Mouse (Mus musculus): ENCODE data around the gene P2rx7.

Gene P2rx7

DNA sequence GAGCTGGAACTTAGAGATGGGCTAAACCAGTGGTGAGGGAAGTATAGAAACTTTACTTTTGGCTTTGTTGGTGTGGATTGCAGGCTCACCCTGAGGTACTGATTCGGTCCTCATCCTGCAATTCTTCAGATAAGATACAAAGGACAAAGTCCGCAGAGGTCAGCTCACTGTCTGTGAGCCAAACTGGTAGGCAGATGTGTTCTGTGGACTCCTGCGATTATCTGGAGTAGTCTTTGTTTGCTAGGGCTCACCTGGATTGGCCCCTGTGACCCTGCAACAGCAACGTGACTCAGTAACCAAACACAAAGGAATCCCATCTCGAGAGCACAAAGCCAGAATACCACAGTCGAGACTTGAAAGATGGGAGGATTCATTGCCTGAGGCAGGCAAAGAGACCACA lies 46.8 kb downstream of the P2rx7 start:
- DNase-seq (ENCODE audit: low read depth, low spot score) = peak; percentile 42

DNA sequence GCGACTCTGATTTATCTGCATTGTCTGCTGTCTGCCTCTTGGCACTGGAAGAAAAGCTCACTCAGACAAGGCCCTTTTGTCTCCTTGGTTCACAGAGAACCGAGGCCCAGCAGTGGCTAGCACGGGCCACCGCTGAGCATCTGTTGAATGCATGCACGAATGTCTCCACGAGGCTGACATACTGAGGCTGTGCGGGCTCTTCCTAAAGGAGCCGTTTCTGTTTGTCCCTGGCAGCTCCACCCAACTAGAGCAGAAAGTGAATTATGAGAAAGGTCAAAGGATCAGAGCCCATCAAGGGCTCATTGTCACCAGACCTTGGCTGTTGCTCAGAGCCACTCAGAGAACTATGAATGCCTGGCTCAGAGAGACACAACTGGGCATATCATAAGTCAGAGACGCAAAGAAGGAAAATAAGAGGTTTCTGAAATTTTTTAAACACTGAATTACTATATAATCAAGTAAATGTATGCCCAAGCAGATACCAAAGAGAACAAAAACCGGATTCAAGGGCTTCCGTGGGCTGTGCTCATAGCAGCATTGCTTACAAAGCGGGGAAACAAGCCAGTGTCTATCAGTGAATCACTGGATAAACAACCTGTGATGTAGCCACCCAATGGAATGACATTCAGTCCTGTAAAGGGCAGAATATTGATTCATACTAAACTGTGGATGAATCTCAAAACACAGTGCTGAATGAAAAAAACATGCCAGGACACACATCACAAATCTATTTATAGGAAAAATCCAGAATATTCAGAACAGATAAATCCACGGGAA lies 49.9 kb downstream of the P2rx7 start:
- DNase-seq (ENCODE audit: low read depth, low spot score) = peak; percentile 15

DNA sequence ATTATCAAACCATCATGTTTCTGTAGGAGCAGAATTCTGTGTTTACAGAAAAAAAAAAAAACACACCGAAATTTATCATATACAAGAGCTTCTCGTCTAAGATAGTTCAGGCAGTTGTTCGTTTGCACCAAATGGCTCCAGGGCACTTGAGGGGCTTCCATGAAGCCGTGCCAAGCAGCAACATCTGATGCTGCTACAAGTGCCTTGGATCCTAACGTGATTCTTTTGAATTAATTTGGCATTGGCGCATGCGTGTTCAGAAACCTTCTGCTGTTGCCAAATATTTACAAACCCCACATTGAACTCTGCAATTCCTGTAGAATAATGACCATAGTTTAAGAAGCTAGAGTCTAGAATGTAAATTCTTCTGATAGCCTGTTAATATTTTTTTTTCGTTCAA lies 51.8 kb downstream of the P2rx7 start:
- DNase-seq (ENCODE audit: low read depth, low spot score) = no peak

DNA sequence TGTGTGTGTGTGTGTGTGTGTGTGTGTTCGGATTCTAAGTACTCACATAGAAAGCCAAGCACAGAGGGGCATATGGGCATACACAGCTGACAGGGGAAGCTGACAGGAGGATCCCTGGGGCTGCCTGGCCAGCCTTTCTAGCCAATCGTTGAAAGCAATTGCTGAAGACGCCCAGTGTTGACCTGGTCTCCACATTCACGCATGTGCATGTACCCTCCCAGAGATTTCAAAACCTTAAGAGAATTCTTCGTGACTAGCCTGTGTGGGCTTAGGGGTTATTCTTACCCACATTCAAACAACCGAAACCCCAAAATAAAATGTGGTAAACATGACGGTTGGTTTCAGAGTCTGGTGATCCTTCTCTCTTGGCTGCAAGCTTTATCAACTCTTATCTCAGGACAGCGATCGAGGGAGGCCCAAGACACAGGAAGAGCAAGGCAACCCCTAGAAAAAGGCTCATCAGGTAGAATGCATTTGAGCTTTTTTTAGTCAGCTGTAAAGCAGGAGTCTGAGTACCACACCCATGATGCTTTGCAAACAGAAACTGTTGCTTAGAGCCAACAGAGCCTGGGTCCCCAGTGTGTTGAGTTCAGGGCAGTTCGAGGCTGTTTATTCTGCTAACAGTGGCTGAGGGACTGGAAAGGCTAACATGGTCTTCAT lies 54.5 kb downstream of the P2rx7 start:
- DNase-seq (ENCODE audit: low read depth, low spot score) = no peak

DNA sequence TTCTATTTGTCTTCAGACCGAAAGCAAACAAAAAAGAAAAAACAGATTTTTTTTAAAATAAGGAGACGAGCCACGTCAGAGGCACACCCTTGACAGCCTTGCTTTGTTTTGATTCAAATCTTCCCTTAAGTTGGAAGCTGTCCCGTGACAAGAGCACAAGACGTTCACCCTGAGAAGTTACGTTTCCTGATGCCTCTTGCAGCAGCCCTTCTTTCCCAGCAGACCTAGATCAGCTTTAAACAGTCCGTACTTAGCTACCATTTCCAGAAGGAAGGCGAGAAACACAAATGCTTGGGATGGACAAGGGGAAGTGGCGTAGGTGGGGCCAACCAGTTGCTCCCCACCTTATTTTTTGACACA lies 55.0 kb downstream of the P2rx7 start:
- DNase-seq (ENCODE audit: low read depth, low spot score) = no peak

DNA sequence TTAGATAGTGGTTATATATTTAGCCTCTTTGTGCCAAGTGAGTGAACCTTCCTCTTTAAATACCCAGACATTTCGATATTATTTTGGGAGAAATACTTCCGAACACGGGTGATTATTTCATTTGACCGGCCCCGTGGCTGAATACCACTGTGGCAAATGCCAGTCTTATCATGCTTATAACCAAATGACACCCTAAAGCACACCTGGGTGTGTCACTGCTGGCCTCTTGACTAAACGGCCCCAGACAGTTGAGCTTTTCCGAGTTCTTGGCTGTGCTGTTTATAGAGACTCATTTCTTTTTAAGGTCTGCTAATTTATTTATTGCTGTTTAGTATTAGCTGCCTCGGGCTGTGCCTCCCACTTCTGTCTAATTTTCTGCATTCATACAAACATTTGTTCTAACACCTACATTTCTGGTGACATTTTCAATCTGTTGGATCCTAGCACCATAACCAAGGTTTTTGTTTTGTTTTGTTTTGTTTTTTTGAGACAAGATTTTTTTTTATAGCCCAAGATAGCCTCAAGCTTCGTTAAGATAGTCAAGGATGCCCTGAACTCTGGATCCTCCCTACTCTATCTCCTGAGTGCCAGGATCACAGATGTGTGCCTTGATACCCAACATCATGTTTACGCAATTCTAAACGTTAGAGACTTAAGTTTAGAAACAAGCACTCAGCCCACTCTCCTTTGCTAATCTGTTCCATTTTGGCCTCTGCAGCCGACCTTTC lies 56.6 kb downstream of the P2rx7 start:
- DNase-seq (ENCODE audit: low read depth, low spot score) = no peak

DNA sequence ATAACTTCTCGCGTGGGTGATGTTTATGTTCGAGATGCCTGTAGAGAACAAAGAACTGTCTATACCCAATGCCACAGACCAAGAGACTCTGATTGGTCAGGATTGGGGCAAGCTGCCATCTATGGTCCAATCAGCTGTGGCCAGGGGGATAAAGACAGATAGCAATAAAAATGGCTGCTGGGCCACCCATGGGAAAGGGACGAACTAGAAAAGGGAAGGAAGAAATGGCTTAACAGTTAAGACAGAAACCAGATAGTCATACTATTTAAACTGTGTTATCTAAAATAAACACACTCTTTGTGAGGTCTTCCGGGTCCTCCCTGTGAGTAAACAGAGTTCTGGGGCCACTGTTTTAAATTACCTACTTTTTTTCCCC lies 57.1 kb downstream of the P2rx7 start:
- DNase-seq (ENCODE audit: low read depth, low spot score) = no peak

DNA sequence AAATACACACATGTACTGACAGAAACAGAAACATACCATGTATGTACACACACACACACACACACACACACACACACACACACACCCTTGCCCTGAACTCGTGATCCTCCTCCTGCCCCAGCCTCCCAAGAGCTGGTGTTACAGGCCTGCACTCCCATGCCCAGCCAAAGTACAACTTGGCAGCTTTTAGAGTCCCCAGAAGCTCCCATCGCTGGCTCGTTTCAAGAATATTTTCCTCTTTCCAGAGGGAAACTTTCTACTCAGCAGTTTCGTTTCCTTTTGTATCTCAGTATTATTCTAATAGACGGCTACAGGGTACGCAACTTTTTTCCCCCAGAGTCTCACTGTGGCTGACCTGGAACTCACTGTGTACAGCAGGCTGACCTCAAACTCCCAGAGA lies 58.4 kb downstream of the P2rx7 start:
- DNase-seq (ENCODE audit: low read depth, low spot score) = no peak

DNA sequence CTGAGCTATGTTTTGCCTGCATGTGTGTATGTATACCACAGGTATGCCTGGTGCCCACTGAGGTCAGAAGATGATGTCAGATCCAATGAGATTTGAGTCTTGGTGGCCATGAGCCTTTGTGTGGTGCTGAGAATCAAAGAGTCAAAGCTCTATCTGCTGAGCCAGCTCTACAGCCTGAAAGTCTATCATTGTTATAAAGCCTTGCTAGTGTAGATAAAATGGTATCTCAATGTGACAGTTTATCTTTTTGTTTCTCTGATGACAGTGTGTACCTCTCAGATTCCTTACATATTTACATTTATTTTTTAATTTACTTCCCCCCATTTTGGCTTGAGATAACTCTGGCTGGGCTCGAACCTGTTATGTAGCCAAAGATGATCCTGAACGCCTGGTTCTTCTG lies 59.9 kb downstream of the P2rx7 start:
- DNase-seq (ENCODE audit: low read depth, low spot score) = no peak

DNA sequence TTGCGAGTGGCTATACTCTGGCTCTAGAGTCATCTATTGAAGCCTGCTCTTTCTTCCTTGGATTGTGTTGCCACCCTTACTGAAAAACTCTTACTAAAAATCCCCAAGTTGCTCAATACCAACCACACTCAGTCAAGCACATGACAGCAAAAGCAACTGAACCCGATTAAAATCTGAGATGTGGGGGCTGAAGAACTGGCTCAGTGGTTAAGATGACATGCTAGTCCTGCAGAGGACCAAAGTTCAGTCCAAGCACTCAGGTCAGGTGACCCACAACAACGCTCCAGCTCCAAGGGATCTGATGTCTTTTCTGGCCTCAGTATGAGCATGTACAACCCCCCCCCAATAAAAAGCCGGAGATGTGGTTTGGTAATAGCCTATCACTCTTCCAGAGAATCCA lies 60.9 kb downstream of the P2rx7 start:
- DNase-seq (ENCODE audit: low read depth, low spot score) = no peak

DNA sequence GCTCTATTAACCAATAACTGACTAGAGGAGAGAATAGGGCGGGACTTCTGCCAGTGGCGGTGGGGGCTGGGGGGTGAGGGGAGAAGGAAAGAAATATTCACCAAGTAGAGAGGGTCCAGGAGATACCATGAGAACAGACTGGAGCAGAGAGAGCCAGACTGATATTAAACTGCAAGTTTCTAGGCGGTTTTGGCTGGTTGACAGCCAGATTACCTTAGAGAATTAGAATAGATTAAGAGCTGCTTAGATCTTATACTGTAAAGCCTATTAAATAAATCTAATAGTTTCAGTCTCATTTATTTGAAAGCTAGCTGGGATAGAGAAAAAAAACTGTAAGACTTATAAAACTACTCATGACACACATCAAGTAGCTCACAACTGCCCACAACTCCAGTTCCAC lies 61.5 kb downstream of the P2rx7 start:
- no peak for DNase-seq (ENCODE audit: low read depth, low spot score)

DNA sequence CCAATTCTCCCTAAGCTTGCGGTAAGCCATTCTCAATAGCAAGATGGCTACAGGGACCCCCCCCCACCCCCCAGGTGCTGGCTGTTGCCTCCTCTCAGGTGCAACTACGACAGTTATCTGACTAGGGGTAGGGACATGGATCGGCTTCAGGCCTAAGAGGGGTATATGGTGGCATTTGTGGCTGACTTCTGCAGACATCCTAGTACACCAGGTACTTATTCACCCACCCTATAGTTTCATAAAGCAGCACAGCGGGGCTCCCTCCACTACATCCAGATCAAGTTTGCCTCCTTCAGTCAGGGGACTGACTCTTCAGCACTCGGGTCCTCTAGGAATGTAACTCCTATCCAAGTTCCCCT lies 63.2 kb downstream of the P2rx7 start:
- DNase-seq (ENCODE audit: low read depth, low spot score) = no peak

DNA sequence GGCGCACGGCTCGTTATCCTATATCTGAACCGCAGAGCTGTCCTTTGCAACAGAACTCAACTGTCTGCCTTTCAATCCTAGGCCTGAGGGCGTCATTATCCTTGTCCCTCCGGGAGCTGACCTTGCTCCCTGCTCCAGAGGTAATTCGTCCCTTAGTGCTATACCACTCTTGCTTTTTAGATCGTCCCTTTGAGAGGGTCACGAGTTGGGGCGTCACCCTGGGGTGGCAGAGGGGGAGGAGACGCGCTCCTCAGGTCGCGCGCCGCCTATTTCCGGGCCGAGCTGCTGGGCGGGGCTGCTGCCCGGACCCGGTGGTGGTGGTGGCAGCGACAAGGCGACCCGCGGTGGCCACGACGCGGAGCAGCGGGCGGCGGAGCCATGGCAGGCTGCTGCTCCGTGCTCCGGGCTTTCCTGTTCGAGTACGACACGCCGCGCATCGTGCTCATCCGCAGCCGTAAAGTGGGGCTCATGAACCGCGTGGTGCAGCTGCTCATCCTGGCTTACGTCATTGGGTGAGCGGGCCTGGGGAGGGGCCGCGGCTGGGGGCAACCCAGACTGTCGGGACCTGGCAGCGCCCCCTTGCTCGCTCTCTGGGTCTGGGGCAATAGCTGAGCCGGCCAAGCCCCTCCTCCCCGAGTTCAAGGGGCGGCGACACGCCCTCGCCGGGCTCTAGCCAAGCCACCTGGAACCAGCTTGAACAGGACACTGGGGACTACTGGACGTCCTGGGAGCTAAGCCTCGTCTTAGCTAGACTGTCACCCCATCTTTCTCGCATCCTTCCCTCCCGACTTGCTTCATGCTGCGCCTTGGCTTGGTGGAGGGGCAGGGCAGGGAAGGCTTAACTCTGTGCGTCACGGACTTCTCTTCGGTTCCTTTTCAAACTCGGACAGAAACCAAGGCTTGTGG lies 63.8 kb downstream of the P2rx7 start, which contains the start of gene P2rx4:
TSS of gene P2rx4 (plus strand) at position 269 of the 906 bp plus-strand sequence.
- peak; percentile 77 for DNase-seq (ENCODE audit: low read depth, low spot score)

DNA sequence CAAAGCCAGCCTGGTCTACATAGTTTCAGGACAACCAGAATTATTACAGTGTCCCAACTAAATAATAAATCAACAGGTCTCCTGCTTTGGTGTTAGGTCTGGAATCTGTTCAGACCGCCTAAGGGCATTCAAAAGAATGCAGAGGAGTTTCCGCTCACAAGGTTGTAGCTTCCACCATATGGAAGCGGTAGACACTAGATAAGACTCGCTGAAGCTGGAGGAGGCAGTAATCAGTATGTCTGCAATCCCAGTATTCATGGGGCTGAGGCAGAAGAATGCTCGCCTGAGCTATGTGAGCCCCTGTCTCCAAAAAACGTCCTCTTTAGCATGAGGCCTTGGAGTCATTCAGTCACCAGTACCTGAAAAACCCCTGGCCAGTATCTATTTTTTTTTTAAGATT lies 65.1 kb downstream of the P2rx7 start:
- DNase-seq (ENCODE audit: low read depth, low spot score) = no peak

DNA sequence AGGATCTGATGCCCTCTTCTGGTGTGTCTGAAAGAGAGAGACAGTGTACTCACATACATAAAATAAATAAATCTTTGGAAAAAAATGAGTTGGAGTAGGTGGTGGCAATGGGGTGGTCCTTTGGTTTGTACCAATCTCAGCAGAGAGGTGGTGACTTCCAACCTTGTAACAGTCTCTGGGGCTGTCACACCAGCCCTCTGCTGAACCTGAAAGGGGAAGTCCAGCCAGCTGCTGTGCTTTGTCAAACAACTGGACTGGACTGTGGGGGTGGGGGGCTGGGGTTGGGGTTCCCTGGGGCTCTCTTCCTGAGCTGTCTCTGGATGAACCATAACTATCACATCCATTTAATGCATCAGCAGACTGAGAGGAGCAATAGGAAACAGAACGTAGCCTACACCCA lies 72.0 kb downstream of the P2rx7 start:
- DNase-seq (ENCODE audit: low read depth, low spot score) = no peak

DNA sequence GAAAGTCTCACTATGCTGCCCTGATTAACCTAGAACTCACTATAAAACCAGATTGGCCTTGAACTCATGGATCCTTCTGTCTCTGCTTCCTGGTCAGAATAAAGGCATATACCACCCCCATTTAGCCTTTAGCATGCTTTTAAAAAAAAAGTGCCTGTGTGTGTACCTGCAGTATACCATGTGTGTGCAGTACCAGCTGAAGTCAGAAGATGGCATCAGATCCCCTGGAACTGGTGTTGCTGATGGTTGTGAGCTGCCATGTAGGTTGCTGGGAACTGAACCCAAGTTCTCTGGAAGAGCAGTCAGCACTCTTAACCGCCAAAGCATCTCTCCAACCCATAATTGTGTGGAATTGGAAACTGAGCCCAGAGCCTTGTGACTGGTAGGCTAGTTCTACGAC lies 73.1 kb downstream of the P2rx7 start:
- DNase-seq (ENCODE audit: low read depth, low spot score) = peak; percentile 72

DNA sequence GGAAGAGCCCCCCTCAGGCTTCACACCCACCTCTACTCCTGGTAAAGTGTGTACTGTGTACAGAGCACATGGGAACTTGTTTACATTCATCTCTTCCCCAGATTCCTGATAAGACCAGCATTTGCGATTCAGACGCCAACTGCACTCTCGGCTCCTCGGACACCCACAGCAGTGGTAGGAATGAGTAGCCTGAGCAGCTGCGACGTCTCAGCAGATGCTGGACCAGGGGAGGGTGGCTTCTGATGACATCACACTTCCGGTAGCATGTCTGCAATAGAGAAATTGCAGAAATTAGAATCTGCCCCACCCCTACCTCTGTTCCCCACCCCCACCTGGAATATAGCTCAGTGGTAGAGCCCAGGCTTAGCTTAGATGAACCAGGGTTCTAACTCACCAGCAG lies 74.7 kb downstream of the P2rx7 start:
- DNase-seq (ENCODE audit: low read depth, low spot score) = no peak

DNA sequence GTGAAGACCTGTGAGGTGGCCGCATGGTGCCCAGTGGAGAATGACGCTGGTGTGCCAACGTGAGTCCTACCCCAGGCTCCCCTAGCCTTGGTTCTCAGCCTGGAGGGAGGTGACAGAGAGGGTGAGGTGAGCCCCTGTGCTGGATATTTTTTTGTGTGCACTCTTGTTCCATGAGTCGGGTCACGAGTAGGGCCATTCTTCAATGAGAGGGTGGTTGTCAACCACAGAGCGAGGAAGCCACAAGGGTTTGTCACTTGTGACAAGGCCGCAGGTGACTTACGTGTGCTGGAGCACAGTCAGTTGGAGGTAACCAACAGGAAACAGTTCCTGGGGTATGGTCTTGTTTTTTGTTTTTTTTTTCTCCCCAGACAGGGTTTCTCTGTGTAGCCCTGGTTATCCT lies 75.5 kb downstream of the P2rx7 start:
- DNase-seq (ENCODE audit: low read depth, low spot score) = no peak

DNA sequence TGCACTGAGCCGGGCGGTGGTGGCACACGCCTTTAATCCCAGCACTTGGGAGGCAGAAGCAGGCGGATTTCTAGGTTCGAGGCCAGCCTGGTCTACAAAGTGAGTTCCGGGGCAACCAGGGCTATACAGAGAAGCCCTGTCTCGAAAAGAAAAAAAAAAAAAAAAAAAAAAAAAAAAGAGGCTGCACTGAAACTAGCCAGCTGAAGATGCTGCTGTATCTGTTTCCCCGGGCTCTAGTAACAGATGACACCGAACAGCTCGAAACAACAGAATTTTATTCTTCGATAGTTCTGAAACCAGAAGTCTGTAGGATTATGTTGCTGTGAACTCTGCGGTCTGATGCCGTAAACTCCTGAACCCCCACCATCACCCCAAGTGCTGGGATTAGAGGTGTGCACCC lies 81.7 kb downstream of the P2rx7 start:
- DNase-seq (ENCODE audit: low read depth, low spot score) = no peak

DNA sequence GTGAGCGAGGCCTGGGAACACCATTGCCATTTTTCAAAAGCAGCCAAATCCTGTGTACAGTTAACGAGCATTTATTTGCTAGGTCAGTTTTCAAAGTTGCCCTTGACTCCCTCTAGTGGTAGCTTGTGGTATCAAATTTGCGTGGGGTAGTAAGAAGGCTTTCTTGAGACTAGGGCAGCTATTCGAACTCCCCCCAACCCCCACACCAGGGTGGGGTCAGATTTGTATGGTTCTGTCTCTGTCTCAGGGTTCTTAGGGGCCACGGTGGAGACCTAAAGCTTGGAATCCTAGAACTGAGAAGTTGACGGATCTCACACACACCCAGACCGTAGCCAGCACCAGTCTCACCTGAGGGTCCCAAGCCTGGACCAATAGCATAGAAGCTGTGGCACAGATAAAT lies 82.4 kb downstream of the P2rx7 start:
- peak; percentile 87 for DNase-seq (ENCODE audit: low read depth, low spot score)

DNA sequence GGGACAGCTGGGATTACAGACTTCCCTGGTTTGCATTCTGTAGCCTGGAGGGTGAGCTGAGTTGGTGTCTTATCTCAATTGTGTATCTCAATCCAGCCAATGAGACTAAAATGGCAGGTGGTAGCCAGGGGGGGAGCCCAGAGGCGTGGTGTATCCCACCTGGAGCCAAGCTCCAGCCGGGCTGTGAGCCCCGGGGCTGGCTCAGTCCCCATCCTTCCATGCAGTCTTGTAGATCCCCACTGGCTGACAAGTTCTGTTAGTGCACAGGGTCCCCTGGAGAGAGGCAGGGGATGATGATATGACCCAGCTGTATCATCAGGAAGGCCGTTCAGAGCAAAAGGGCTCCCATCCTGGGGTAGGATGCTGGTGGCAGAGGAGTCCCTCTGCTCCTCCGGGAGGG lies 82.9 kb downstream of the P2rx7 start:
- no peak for DNase-seq (ENCODE audit: low read depth, low spot score)

DNA sequence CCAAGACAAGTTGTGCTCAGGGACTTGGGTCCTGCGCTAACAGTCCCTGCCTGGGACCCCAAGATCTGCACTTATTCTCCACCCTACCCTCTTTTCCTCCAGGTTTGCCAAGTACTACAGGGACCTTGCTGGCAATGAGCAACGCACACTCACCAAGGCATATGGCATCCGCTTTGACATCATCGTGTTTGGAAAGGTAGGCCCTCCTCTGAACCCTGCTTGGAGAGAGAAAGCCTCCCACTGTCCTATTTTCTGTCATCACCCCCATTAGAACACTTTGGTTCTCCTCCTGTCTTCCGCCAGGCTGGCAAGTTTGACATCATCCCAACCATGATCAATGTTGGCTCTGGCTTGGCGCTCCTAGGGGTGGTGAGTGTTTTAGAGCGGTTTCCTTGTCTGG lies 83.4 kb downstream of the P2rx7 start:
- DNase-seq (ENCODE audit: low read depth, low spot score) = no peak

Measured in R1 (cell line).